Mouse (Mus musculus) cerebellum, adult 8-10 months (tissue): ENCODE data around the gene Cnn3.

Source experiments
- DNase-seq: peaks from one replicate; pipeline ENCODE4 v3.0.0; 2022

The Cnn3 gene

GRCm38 (mm10) chr3:121425861-121426620 lies at the start of gene Cnn3:
TSS of gene Cnn3 (plus strand) at chr3:121426497.
- peak; percentile 82 for DNase-seq

DNA sequence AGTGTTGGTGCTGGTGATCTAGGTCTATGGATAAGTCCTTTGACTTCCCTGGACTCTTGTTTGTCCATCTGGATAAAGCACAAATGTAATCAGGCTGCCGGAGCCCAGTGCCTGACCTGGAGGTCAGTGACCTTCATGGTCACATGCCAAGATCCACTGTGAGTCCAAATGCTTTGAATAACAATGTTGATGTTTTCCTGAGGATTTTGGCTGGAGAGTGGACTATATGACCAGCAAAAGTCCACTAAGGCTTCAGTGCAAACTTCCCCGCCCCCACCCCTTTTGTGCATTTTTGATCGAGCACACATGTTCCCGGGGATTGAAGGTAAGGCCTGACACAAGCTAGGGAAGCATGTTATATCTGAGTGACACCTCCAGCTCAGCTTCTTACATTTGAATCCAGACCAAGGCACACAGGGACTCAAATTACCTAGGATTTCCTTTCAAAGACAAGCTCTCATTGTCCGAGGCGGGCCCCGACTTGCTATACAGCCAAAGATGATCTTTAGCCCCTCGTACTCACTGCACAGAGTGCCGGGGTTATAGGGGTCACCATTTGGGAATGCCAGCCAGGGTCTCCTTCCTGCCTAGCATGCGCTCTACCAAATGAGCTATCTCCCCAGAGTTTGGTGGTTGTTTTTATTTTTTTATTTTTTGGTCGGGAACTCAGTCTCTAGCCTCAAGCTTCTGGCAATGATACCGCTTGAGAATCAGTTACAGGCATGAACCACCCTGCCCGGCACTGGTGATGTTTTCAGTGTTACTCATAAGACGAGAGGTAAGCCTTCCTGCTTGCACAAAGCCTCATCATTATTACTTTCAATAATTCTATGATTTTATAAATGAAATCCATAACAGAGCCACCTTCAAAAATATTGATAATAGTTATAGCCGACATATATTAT lies 47.3 kb upstream of the Cnn3 start:
- no peak for DNase-seq

GRCm38 (mm10) chr3:121379699-121380098 lies 46.6 kb upstream of the Cnn3 start:
- no peak for DNase-seq

DNA sequence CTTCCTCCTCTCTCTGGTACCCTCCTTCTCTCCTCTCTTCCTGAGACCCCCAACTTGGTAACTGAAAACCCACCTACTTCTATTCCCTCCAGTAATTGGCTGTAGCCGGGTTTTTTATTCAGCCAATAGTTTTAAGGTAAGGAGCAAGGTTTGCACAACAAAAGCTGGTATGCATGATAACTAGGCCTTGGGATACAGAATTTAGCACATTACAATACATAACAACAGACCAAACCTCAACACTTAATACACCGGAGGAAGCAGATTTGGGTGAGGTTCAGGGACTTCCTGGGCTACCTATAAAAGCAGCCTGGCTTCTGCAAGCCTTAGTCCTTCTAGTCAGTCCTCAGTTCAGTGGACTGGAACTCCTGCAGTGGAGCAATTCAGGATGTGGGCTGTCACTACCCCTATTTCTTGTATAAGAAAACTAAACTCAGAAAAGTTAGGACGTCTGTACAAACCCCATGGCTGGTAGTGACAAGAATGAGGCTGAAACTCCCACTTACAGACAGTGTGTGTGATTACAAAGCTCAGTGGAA lies 38.8 kb upstream of the Cnn3 start:
- DNase-seq = no peak

GRCm38 (mm10) chr3:121389366-121389765 lies 36.9 kb upstream of the Cnn3 start:
- DNase-seq = no peak

GRCm38 (mm10) chr3:121389860-121390530 lies 36.3 kb upstream of the Cnn3 start:
- no peak for DNase-seq

GRCm38 (mm10) chr3:121390724-121391123 lies 35.6 kb upstream of the Cnn3 start:
- no peak for DNase-seq

- no peak for DNase-seq
Observed at GRCm38 (mm10) chr3:121395588-121396295, 30.6 kb upstream of the Cnn3 start.

GRCm38 (mm10) chr3:121396561-121396960 lies 29.7 kb upstream of the Cnn3 start:
- DNase-seq = no peak

DNA sequence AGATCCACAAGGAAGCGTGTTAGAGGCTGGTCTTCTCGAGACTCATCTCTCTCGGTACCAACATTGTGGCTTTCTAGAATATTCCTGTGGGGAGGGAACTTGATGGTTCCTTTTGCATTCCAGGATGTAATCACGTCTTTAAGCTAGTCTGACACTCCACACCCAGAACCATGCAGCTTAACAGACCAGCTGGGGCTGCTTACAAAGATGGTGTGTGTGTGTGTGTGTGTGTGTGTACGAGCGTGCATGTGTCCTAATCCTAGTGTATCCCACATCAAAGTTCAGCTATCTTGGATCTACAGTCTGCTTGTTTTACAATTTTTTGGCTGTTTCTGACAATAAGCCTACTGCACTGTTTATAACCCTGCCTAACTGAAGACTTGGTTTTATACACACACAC lies 29.3 kb upstream of the Cnn3 start:
- DNase-seq = no peak

DNA sequence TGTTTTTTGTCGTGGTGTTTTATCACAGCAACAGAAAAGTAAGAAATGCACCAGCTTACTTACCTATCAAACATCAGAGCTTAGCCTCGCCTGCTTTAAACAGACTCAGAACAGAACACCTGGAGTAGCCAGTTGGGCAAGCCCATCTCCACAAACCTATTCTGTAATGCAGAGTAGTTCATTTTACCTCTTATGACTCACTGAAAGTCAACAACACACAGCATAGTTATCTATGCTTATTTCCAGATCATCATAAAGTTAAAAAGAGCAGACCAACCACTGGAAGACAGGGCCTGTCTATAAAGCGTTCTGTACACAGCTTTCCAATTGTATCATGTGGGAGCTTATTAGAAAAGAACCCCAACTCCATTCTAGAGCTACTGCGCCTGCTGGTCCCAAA lies 24.9 kb upstream of the Cnn3 start:
- no peak for DNase-seq

GRCm38 (mm10) chr3:121402096-121402495 lies 24.2 kb upstream of the Cnn3 start:
- no peak for DNase-seq

- no peak for DNase-seq
Observed at GRCm38 (mm10) chr3:121403449-121403848, 22.8 kb upstream of the Cnn3 start.

GRCm38 (mm10) chr3:121405101-121405500 lies 21.2 kb upstream of the Cnn3 start:
- no peak for DNase-seq

DNA sequence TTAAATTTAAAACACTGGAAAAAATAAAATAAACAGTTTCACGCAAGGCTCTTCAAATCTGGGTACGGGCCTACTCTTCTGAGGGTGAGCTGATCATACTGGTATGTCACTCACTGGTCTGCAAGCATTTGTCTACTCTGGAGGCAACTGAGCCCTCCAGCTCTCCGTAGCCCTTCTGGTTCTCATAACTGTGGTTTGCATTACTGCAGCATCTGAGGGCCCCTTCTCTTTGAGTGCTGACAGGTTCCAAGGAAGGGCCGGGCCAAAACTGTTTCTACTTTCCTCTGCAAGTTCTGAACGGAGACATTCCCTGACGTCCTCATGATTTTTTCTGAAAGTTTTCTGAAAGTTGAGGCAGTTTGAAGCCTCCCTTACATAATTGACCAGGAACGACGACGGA lies 18.9 kb upstream of the Cnn3 start:
- DNase-seq = no peak

GRCm38 (mm10) chr3:121408386-121408785 lies 17.9 kb upstream of the Cnn3 start:
- no peak for DNase-seq

- DNase-seq = no peak
Observed at GRCm38 (mm10) chr3:121411450-121411849, 14.8 kb upstream of the Cnn3 start.

DNA sequence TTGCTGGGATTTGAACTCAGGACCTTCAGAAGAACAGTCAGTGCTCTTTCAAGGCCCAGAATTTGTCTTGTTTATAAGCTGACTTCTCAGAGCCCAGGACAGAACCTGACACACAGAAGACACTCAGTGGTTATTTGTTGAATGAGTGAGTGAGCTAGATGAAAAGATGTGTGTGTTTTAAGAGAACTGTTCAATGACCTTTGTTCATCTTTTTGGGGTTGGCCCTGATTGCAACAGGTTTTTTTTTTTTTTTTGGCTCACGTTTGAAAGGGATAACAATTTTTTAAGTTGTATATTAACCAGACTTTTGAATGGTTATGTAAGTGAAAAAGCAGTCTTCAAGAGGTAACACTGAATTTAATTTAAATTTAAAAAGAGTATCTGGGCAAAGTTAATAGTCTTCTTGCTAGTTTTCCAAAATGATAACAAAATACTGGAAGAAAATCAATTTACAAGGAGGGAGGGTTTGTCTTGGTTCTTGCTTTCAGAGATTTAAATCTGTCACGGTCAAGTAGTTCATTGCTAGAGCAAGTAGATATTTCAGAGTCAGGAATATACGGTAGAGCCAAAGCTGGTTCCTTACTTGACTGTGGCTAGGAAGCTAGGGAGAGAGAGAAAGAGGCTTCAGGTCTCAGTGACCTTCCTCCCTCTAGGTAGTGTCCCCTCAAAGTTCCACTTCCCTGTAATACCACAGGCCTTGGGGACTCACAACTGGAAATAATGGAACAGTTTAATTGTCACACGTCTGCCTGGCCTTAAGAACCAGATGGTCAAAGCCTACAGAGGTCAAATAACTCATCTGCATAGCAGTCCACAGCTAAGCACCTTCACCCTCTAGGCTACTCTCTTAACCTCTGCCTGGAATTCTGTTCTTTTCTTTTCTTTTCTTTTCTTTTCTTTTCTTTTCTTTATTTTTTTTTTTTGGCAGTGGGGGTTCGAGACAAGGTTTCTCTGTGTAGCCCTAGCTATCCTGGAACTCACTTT lies 9.8 kb upstream of the Cnn3 start:
- DNase-seq = no peak

DNA sequence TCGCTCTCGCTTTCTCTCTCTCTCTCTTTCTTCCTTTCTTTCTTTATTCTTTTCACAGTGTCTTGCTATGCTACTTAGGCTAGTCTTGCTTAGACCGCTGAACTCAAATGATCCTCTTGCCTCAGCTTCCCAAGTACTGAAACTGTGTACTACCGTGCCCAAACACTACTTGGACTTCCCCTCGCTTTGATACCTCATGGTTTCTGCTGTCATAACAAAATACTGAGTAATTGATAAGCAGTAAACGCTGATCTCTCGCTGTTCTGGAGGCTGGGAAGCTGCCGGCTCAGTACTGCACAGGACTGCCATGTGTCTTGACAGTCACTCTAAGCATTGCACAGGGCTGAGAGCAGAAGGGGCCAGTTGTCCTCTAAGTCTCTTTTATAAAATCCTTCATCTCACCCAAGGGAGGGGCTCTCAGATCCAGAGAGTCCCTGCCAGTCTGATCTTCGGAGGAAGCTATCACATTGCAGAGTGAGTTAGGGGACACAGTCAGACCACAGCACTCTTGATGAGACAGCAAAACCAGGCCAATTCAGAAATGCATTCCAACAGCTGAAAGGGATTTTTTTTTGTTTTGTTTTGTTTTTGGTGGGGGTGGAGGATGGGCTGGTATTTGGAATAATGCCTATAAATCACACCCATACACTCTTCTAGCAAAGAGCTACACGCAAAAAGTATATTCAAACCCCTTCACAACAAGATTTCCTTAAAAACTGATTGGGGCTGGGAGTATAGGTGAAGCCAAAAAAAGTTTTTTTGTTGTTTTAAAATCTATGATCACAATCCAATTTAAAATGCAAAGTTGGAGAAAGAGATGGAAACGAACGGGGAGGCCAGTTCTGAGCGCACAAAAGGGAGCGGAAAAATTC lies 8.7 kb upstream of the Cnn3 start:
- DNase-seq = no peak

GRCm38 (mm10) chr3:121418251-121418601 lies 8.1 kb upstream of the Cnn3 start:
- no peak for DNase-seq
